Mouse (Mus musculus) G1E (cell line): ENCODE results near the gene Dock4. TPM values are rescaled to one million over a fixed set of nuclear protein-coding genes. Genes with fewer than 3 reads are reported as not detected.

ENCODE experiments used
- ATAC-seq: 2 replicates; pipeline ENCODE4 v1.8.0; 2016; ENCODE audit warnings: mild to moderate bottlenecking; ENCODE audit not compliant: insufficient number of reproducible peaks, poor library complexity, low FRiP score, severe bottlenecking; ENCODE audit errors: extremely low read depth
- DNase-seq: peaks from one replicate; pipeline ENCODE4 v3.0.0; 2012; ENCODE audit warnings: low spot score
- H3K27me3 ChIP-seq: 2 replicates; pipeline ENCODE4 v1.6.1; 2012; ENCODE audit warnings: mild to moderate bottlenecking, low read length, inconsistent platforms; ENCODE audit not compliant: insufficient read depth
- H3K36me3 ChIP-seq: replicated peaks from 2 replicates; pipeline ENCODE3; 2012; ENCODE audit warnings: mild to moderate bottlenecking, inconsistent platforms
- H3K4me1 ChIP-seq: 2 replicates; pipeline ENCODE4 v1.6.1; 2012; ENCODE audit warnings: low read depth, low read length, inconsistent platforms, mixed read lengths; ENCODE audit not compliant: insufficient read depth
- H3K4me3 ChIP-seq: 2 replicates; pipeline ENCODE4 v1.5.1; 2012; ENCODE audit warnings: low read depth, mild to moderate bottlenecking, inconsistent platforms, low read length, moderate library complexity, mixed read lengths
- H3K9me3 ChIP-seq: replicated peaks from 2 replicates; pipeline ENCODE4 v1.6.1; 2012; ENCODE audit warnings: inconsistent platforms
- CTCF ChIP-seq: IDR thresholded peaks from 2 replicates; pipeline ENCODE4 v1.5.1; 2012; ENCODE audit warnings: low read depth, low read length, inconsistent platforms, mixed read lengths
- GATA1 ChIP-seq: IDR thresholded peaks from 2 replicates; pipeline ENCODE4 v1.6.1; 2012; ENCODE audit warnings: borderline replicate concordance, low read length, inconsistent platforms, mixed read lengths
- GATA2 ChIP-seq: IDR thresholded peaks from 2 replicates; pipeline ENCODE4 v1.6.1; 2012; ENCODE audit warnings: low read depth, low read length, inconsistent platforms, borderline replicate concordance
- POLR2AphosphoS5 ChIP-seq: IDR thresholded peaks from 2 replicates; pipeline ENCODE4 v1.6.1; 2012; ENCODE audit warnings: low read depth, low read length, inconsistent platforms; ENCODE audit not compliant: insufficient replicate concordance
- TAL1 ChIP-seq: conservative IDR thresholded peaks from 2 replicates; pipeline ENCODE4 v1.6.1; 2012; ENCODE audit warnings: low read depth, low read length, inconsistent platforms, mixed read lengths
- polyA plus RNA-seq: library from polyadenylated mRNA; stranded (reverse); fragments of >175 nt; gene quantifications from 2 replicates; pipeline ENCODE4 v1.2.3, GENCODE M21; 2012
- total RNA-seq, 2 experiments: library from RNA; stranded (forward) in 1 of 2; stranded (reverse) in 1 of 2; fragments of 200-1000 nt in 1 of 2; fragments of >200 nt in 1 of 2; fragmentation: Nextera tagmentation in 1 of 2; gene quantifications; 2 replicates each; pipeline ENCODE4 v1.2.3; 2014 to 2017

The Dock4 gene
- total and polyA plus RNA-seq, 3 experiments = 0.01 to 1.2 (median 0.68) TPM

DNA sequence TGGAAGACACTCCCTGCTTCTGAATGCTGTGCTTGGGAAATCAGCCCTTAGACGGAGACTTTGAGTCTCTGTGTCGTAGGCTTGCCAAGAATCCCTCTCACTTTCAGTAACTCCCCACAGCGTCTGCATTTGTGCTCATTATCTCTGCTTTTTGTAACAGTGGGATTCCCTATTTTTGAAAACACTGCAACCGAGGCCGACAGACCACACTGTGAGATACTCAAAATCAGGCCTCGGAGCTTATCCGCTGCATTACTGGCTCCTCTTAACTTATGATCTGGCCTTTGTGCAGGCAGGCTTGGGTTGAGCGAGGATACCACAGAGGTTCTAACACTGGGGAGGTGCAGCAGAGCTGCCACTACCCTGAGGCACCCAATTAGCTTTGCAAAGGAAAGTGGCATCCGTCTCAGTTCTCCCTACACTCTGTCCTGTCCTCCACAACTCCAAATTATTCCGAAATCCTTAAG lies 346.5 kb downstream of the Dock4 start:
- DNase-seq (no peak), ATAC-seq (no peak)
- Histone ChIP-seq H3K36me3 (no peaks in the 10 kb centered on the region), H3K9me3 (no peaks in the 10 kb centered on the region), H3K4me1 (no peaks in the 10 kb centered on the region), H3K27me3 (no peaks in the 10 kb centered on the region), H3K4me3 (no peak overlapping the region)
- TF ChIP-seq CTCF (no peak), GATA1 (no peak), GATA2 (no peak), POLR2AphosphoS5 (no peak), TAL1 (no peak)

DNA sequence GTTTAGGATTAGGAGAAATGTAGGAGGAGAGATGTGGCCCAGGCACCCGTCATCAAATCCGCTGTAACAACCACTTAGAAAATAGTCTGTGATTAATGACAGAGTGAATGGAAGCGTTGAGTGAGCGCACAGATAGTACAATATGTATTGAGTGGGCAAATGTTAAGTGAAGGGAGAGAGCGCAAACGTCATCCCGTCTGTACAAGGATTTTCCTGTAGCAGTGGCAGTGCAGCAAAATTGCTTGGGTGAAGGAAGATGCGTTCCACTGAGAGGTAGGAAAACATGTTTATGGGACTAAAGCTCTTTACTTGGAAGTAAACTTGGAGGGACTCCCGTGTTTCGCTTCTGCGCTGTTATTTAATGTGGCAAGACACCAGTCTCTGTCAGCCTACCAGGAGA lies 348.3 kb downstream of the Dock4 start:
- Histone ChIP-seq H3K4me1 (no peaks in the 10 kb centered on the region), H3K27me3 (no peaks in the 10 kb centered on the region), H3K4me3 (no peak overlapping the region), H3K9me3 (no peaks in the 10 kb centered on the region), H3K36me3 (no peaks in the 10 kb centered on the region)
- TF ChIP-seq POLR2AphosphoS5 = no peak
- no peak for TF ChIP-seq CTCF
- TF ChIP-seq TAL1 = no peak
- no peak for TF ChIP-seq GATA1
- TF ChIP-seq GATA2 = no peak
- DNase-seq = no peak
- no peak for ATAC-seq

DNA sequence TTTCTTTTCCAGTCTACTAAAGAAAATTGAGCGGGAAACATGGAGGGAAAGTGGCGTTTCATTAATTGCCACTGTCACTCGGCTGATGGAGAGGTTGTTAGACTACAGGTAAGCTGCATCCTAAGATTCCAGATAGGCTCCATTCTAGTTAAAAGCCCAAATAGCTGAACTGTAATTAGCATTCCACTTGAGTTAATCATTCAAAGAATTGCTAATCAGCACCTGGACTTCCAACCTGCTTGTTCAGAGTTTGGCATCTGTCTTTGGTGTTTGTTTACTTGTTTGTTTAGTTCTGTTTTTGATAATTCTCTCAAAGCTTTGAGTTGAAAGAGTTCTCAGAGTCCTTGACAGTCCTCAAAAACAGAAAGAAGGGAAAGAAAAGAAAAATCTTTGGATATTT lies 349.0 kb downstream of the Dock4 start:
- ATAC-seq = no peak
- DNase-seq = no peak
- no peaks in the 10 kb centered on the region for H3K9me3 ChIP-seq
- no peaks in the 10 kb centered on the region for H3K27me3 ChIP-seq
- no peaks in the 10 kb centered on the region for H3K4me1 ChIP-seq
- no peak overlapping the region for H3K4me3 ChIP-seq
- no peaks in the 10 kb centered on the region for H3K36me3 ChIP-seq
- TF ChIP-seq GATA2 (no peak), GATA1 (no peak), TAL1 (no peak), CTCF (no peak), POLR2AphosphoS5 (no peak)

DNA sequence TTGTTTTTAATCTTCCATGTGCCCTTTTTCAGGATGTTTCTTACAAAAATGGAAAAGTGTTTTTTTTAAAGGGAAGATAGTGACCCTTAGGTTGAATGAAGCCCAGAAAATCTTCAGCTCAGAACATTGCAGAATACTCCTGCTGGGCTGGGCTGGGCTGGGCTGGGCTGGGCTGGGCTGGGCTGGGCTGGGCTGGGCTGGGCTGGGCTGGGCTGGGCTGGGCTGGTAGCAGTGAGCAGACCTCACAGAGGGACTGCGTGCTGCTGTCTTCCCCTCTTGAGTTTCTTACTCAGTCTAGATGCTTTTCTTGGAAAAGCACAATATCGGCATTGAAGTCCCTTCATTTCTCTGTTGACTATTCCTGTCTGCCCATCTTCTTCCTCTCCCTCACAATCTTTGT lies 350.0 kb downstream of the Dock4 start:
- Histone ChIP-seq H3K36me3 (no peaks in the 10 kb centered on the region), H3K27me3 (no peaks in the 10 kb centered on the region), H3K9me3 (no peaks in the 10 kb centered on the region), H3K4me1 (no peaks in the 10 kb centered on the region), H3K4me3 (no peak overlapping the region)
- no peak for TF ChIP-seq GATA1
- TF ChIP-seq CTCF = no peak
- no peak for TF ChIP-seq POLR2AphosphoS5
- no peak for TF ChIP-seq TAL1
- no peak for TF ChIP-seq GATA2
- DNase-seq (no peak), ATAC-seq (no peak)

DNA sequence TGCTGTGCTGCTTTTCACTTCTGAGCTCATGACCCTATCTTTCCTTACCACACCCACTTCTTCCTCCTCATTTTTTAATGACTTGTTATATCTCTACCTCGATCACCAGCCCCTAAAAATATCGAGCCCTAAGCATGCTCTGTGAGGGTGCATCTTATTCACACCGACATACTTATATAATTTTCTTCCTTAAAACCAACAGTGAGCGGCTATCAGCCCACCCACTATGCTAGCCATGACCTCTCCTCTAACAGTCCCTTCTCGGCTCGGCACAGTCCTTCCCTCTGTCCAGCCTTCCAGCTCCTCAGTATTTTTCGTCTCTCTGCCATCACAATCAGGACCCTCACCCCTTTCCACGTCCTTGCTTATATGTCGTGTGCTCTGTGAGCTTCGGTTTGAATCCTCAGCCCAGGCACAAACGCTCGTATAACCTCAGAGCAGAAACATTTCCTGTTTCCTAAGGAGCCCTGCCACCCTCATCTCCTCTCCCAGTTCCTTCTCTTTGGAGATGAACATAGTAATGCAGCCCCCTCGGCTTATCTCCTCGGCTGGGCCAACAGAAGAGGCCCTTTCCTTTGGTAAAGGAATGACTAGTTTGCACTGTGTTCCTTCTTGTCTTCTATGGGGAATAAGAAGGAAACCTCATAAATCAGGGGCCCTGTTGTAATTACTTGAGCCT lies 351.2 kb downstream of the Dock4 start:
- Histone ChIP-seq H3K36me3 (no peaks in the 10 kb centered on the region), H3K4me3 (no peak overlapping the region), H3K4me1 (no peaks in the 10 kb centered on the region), H3K9me3 (no peaks in the 10 kb centered on the region), H3K27me3 (no peaks in the 10 kb centered on the region)
- no peak for DNase-seq
- TF ChIP-seq GATA2 (no peak), CTCF (no peak), TAL1 (no peak), POLR2AphosphoS5 (no peak), GATA1 (no peak)
- no peak for ATAC-seq

DNA sequence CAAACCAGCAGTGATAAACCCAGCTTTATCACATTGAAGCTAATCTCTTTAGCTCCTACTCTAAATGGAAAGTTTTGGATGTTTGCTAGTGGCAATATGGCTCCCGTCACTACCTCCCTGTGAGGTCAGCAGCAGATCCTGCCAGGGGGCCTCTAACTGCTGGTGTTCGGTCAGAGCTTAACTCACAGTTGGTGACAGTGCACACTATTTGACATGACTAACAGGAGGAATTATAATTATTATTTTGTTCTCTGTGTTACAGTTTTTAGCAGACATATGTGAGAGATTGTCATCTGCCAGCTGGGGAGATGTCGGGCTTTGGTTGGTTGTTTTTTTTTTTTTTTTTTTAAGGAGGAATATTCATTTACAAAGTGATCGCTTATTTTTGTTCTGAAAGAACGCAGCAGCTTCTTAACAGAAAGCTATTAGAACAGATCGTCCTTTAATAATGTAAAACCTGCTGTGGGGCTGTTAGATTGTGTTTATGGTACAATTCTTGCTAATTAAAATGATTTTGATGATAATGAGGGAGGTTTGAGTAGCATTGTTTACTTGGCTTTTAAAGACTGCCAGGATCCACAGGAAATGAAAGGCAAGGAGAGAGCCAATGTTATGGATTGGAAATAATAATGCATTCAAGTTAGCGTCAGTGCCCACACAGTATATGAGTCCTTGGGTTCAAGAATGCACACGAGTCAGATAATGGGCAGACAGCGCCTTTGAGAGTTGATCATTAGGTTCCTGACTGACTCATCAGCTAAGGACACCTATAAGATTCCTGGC lies 352.0 kb downstream of the Dock4 start:
- DNase-seq (no peak), ATAC-seq (no peak)
- H3K9me3 ChIP-seq = no peaks in the 10 kb centered on the region
- H3K4me3 ChIP-seq = no peak overlapping the region
- H3K27me3 ChIP-seq = no peaks in the 10 kb centered on the region
- H3K4me1 ChIP-seq = no peaks in the 10 kb centered on the region
- H3K36me3 ChIP-seq = no peaks in the 10 kb centered on the region
- no peak for TF ChIP-seq POLR2AphosphoS5
- no peak for TF ChIP-seq GATA2
- no peak for TF ChIP-seq TAL1
- TF ChIP-seq GATA1 = no peak
- TF ChIP-seq CTCF = no peak
